Mouse (Mus musculus) embryonic stem cell, embryonic (primary cell): ENCODE measurements at regions not wholly inside any gene's neighbourhood (a gene's known extent, or its start where the extent isn't known, plus 50 kb on each side); places are given as distances from the start of the nearest gene placed in this dataset.

Experiments
- CTCF ChIA-PET, 4 experiments: fragments of 300-600 bp in 2 of 4; fragments of 350-600 bp in 2 of 4; sonication (Branson Sonifier 250); formaldehyde crosslinking; loops; one replicate each; lab custom pipeline; 2022; ENCODE audit warnings: inconsistent platforms in 2 of 4; lab: Charles Lee
- POLR2A ChIA-PET, 4 experiments: fragments of 300-600 bp in 2 of 4; fragments of 350-600 bp in 2 of 4; sonication (Branson Sonifier 250); formaldehyde crosslinking; loops; one replicate each; lab custom pipeline; 2022; ENCODE audit warnings: antibody characterized with exemption in 4 of 4, inconsistent platforms in 1 of 4; lab: Charles Lee

- CTCF ChIA-PET: no interaction called here
- POLR2A ChIA-PET: interaction anchor here in 1 of 4 experiments (0.6 to 0.7 kb wide), 2 partner anchors 337 to 463 kb away, joined by 3 read pairs; no protein-coding TSS in a partner anchor
These were observed 113.1 kb downstream of the Cartpt start for GRCm38 (mm10) chr13:99787760-99788159.

GRCm38 (mm10) chr13:99785427-99785826 is 115.5 kb downstream of the Cartpt start:
- ChIA-PET POLR2A (no interaction called here), CTCF (interaction anchor here in 1 of 4 experiments (0.7 kb wide), 1 partner anchor 378 kb away, joined by 3 read pairs; no protein-coding TSS in a partner anchor)

- CTCF ChIA-PET: no interaction called here
- POLR2A ChIA-PET: no interaction called here
These were observed 116.6 kb downstream of the Cartpt start for GRCm38 (mm10) chr13:99784314-99784713.

GRCm38 (mm10) chr13:99782883-99783721 is 117.8 kb downstream of the Cartpt start:
- ChIA-PET POLR2A (no interaction called here), CTCF (no interaction called here)

GRCm38 (mm10) chr13:99781616-99782015 is 119.3 kb downstream of the Cartpt start:
- ChIA-PET CTCF (no interaction called here), POLR2A (interaction anchor here in 1 of 4 experiments (0.6 kb wide), 1 partner anchor 218 kb away, joined by 3 read pairs; no protein-coding TSS in a partner anchor)

GRCm38 (mm10) chr13:99780751-99781460 is 120.0 kb downstream of the Cartpt start:
- ChIA-PET POLR2A (interaction anchor here in 1 of 4 experiments (0.6 kb wide), 1 partner anchor 218 kb away, joined by 3 read pairs; no protein-coding TSS in a partner anchor), CTCF (interaction anchor here in 1 of 4 experiments (0.7 kb wide), 1 partner anchor 219 kb away, joined by 5 read pairs; no protein-coding TSS in a partner anchor)

- ChIA-PET POLR2A (no interaction called here), CTCF (no interaction called here)
These were observed 122.1 kb downstream of the Cartpt start for GRCm38 (mm10) chr13:99778747-99779146.

GRCm38 (mm10) chr13:99777736-99778135 is 123.2 kb downstream of the Cartpt start:
- POLR2A ChIA-PET: no interaction called here

GRCm38 (mm10) chr13:99765965-99766364 is 134.9 kb downstream of the Cartpt start:
- POLR2A ChIA-PET: no interaction called here
- CTCF ChIA-PET: no interaction called here

More at GRCm38 (mm10) chr13:99777736-99778135, 123.2 kb downstream of the Cartpt start:
- CTCF ChIA-PET: no interaction called here

GRCm38 (mm10) chr13:99764764-99765163 is 136.1 kb downstream of the Cartpt start:
- POLR2A ChIA-PET: interaction anchor here in 1 of 4 experiments (2.0 kb wide), 1 partner anchor 11 kb away, joined by 5 read pairs; no protein-coding TSS in a partner anchor
- CTCF ChIA-PET: no interaction called here

GRCm38 (mm10) chr13:99764097-99764714 is 136.7 kb downstream of the Cartpt start:
- POLR2A ChIA-PET: interaction anchor here in 1 of 4 experiments (2.0 kb wide), 1 partner anchor 10 kb away, joined by 5 read pairs; no protein-coding TSS in a partner anchor
- CTCF ChIA-PET: no interaction called here

GRCm38 (mm10) chr13:99761843-99762242 is 139.0 kb downstream of the Cartpt start:
- CTCF ChIA-PET: no interaction called here

GRCm38 (mm10) chr13:99761423-99761822 is 139.5 kb downstream of the Cartpt start:
- ChIA-PET CTCF (interaction anchor here in 1 of 4 experiments (0.6 kb wide), 1 partner anchor 36 kb away, joined by 6 read pairs; no protein-coding TSS in a partner anchor), POLR2A (interaction anchor here in 2 of 4 experiments (0.6 to 0.7 kb wide), 2 partner anchors 27 to 244 kb away, joined by 4 read pairs; no protein-coding TSS in a partner anchor)

More at GRCm38 (mm10) chr13:99761843-99762242, 139.0 kb downstream of the Cartpt start:
- POLR2A ChIA-PET: no interaction called here

GRCm38 (mm10) chr13:99760646-99761045 is 140.2 kb downstream of the Cartpt start:
- POLR2A ChIA-PET: interaction anchor here in 2 of 4 experiments (0.6 to 0.7 kb wide), 3 partner anchors 11 to 245 kb away, joined by 3 to 4 read pairs (median 4); no protein-coding TSS in a partner anchor
- CTCF ChIA-PET: interaction anchor here in 1 of 4 experiments (0.6 kb wide), 1 partner anchor 36 kb away, joined by 6 read pairs; no protein-coding TSS in a partner anchor

- CTCF ChIA-PET: no interaction called here
- POLR2A ChIA-PET: interaction anchor here in 1 of 4 experiments (0.6 to 1.2 kb wide), 2 partner anchors 56 to 1168 kb away, joined by 3 read pairs; no protein-coding TSS in a partner anchor
These were observed 141.4 kb downstream of the Cartpt start for GRCm38 (mm10) chr13:99759256-99760044.

- CTCF ChIA-PET: interaction anchor here in 1 of 4 experiments (0.5 to 0.6 kb wide), 2 partner anchors 118 to 1203 kb away, joined by 3 read pairs; no protein-coding TSS in a partner anchor
- POLR2A ChIA-PET: no interaction called here
These were observed 146.2 kb downstream of the Cartpt start for GRCm38 (mm10) chr13:99754701-99755100.

GRCm38 (mm10) chr13:99754251-99754652 is 146.6 kb downstream of the Cartpt start:
- POLR2A ChIA-PET: interaction anchor here in 1 of 4 experiments (1.4 kb wide), 1 partner anchor 10 kb away, joined by 5 read pairs; no protein-coding TSS in a partner anchor
- CTCF ChIA-PET: interaction anchor here in 1 of 4 experiments (0.5 kb wide), 1 partner anchor 1203 kb away, joined by 3 read pairs; no protein-coding TSS in a partner anchor
